Mouse (Mus musculus): ENCODE measurements at regions not wholly inside any gene's neighbourhood (a gene's known extent, or its start where the extent isn't known, plus 50 kb on each side); places are given as distances from the start of the nearest gene placed in this dataset.
"Not testable (repeated sequence)": the region's sequence is repeated elsewhere in the genome, so short reads cannot be mapped to it uniquely, and the experiment has no call there.

DNA sequence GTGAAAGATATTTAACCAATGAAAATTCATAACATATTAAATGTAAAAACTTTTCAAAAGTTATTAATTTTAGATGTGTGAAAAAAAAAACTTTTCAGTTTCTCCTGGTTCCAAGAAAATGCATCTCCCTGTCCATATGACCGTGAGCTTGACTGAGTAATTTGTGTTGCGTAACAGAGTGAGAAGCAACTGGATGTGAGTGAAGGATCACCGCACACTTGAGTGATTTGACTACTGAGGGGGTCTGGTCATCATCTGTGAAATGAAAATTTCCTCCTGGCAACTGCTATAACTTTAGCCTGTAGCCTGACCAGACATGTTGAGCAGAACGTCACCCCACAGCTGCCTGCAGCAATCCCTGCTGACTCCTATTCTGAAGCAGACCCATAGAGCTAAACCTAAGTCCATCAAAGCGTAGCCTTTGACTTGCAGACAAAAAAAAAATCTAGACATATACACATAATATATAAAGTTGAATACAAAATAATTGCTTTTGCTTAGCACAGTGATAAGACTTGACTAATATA is 461.2 kb downstream of the Brinp3 start:
- DNase-seq (ENCODE audit: low spot score): no peak

GRCm38 (mm10) chr1:146956347-146956746 is 461.8 kb downstream of the Brinp3 start:
- DNase-seq (ENCODE audit: low spot score): no peak

- DNase-seq (ENCODE audit: low spot score): no peak
These were observed 465.9 kb downstream of the Brinp3 start for GRCm38 (mm10) chr1:146960448-146960847.

DNA sequence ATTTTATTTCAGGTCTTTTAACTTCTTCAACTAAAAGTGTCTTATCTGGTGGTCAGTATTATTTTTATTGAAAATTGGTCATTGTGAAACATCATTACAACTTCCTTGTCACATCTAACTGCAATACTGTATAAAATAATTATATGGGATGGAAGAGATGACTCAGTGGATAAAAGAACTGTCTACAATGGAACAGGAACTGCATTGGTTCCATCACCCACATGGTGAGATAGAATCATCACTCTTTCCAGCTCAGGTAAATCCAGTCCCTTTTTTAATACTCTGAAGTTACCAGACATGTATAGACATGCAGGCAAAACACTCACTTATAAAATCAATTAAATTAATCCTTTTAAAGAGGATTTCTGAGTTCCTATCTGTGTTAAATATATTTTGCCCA is 473.0 kb downstream of the Brinp3 start:
- no peak for DNase-seq (ENCODE audit: low spot score)

- DNase-seq (ENCODE audit: low spot score): no peak
These were observed 473.4 kb downstream of the Brinp3 start for GRCm38 (mm10) chr1:146967993-146968392.

GRCm38 (mm10) chr1:146983433-146984186 is 489.1 kb downstream of the Brinp3 start:
- no peak for DNase-seq (ENCODE audit: low spot score)

- no peak for DNase-seq (ENCODE audit: low spot score)
These were observed 505.5 kb downstream of the Brinp3 start for GRCm38 (mm10) chr1:147000018-147000417.

GRCm38 (mm10) chr1:147047714-147048113 is 553.2 kb downstream of the Brinp3 start:
- no peak for DNase-seq (ENCODE audit: low spot score)

DNA sequence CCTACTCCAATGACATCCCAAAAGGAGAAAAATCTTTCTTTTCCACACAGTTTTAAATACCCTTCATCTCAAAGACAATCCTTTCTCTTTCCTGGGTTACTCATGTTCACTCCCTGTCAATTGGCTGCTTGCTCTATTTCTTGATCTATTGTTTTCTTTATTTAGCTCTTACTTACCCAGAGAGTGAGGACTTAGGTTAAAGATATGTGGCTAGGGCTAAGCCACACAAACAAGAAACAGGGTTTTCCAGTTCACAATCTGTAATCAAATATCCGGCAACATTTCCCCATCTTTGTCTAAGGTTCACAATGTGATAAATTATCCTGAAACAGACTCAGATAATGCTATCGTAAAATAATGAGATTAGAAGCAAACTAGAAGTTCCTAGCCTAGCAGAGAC is 563.9 kb downstream of the Brinp3 start:
- no peak for DNase-seq (ENCODE audit: low spot score)

- no peak for DNase-seq (ENCODE audit: low spot score)
These were observed 579.6 kb downstream of the Brinp3 start for GRCm38 (mm10) chr1:147074166-147074565.

GRCm38 (mm10) chr1:147084129-147084799 is 589.7 kb downstream of the Brinp3 start:
- DNase-seq (ENCODE audit: low spot score): no peak

DNA sequence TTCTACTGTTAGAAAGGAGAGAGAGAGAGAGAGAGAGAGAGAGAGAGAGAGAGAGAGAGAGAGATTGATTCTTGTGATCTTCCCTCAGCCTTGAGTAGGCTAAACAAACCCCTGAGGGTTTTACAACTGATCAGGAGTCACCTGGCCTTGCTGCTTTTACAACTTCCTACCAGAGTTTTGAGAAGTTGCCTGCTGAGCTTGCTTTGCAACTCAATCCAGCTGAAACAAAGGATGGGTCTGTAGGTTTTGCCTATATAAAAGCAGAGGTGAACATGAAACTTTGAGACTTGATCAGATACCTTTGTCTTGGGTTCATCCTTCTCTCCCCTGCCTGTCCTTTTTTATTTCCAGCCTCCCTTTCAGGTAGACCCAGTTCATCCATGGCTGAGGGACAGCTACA is 631.0 kb downstream of the Brinp3 start:
- no peak for DNase-seq (ENCODE audit: low spot score)

DNA sequence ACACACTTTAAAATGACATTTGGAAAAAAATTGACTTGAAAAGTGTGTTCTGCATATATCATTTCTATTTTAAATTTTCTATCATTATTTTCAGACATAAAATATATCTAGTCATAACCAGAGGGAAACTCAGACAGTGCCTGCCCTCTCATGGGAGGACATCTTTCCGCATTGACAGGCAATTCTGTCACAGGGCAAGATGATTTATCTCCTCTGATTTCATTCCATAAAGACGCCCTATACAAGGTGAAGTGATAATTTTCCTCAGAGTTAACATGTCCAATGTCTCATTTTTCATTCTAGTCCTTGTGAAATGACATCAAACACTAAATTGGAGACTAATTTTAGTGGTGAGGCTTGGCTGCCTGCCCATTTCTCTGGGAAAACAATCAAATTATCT is 643.6 kb downstream of the Brinp3 start:
- DNase-seq (ENCODE audit: low spot score): no peak

DNA sequence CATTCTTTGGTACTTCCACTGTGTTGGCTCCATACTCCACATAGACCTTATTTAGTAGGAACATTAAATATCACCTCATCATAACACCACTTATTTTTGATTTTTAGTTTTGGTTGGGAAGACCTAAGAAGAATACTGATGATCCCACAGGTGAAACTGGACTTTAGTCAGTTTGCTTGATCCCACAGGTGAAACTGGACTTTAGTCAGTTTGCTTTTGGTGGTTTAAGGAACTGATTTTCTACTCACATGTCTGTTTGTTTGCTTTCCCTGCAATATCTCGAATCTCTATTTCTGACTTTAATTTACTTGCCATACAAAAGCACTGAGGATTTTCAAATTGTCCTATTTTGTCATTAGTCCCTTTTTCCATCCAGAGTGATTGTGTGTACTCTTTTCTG is 680.8 kb downstream of the Brinp3 start:
- no peak for DNase-seq (ENCODE audit: low spot score)

DNA sequence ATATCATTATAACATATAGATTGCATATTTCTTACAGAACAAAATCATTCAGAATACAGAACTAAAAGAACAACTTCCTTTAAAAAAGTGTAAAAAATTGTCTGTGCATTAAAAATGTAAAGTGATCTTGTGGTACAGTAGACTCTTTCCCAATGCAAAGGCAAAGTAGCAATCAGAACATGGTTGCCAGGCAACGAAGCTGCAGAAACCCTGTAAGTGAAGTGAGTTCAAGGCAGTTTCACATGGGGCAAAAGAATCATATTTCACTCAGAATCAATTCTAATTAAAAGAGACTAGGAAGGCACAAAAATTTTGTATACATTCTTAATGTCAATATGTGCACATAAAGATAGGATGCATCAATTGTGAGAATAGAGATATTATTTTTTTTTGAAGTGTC is 692.2 kb downstream of the Brinp3 start:
- no peak for DNase-seq (ENCODE audit: low spot score)

- DNase-seq (ENCODE audit: low spot score): no peak
These were observed 692.9 kb downstream of the Brinp3 start for GRCm38 (mm10) chr1:147187251-147188025.

GRCm38 (mm10) chr1:147199959-147200358 is 705.4 kb downstream of the Brinp3 start:
- DNase-seq (ENCODE audit: low spot score): not testable (repeated sequence)

GRCm38 (mm10) chr1:147214890-147215289 is 720.3 kb downstream of the Brinp3 start:
- DNase-seq (ENCODE audit: low spot score): not testable (repeated sequence)

GRCm38 (mm10) chr1:147217965-147218364 is 723.4 kb downstream of the Brinp3 start:
- no peak for DNase-seq (ENCODE audit: low spot score)

- DNase-seq (ENCODE audit: low spot score): no peak
These were observed 724.9 kb downstream of the Brinp3 start for GRCm38 (mm10) chr1:147219438-147219837.

DNA sequence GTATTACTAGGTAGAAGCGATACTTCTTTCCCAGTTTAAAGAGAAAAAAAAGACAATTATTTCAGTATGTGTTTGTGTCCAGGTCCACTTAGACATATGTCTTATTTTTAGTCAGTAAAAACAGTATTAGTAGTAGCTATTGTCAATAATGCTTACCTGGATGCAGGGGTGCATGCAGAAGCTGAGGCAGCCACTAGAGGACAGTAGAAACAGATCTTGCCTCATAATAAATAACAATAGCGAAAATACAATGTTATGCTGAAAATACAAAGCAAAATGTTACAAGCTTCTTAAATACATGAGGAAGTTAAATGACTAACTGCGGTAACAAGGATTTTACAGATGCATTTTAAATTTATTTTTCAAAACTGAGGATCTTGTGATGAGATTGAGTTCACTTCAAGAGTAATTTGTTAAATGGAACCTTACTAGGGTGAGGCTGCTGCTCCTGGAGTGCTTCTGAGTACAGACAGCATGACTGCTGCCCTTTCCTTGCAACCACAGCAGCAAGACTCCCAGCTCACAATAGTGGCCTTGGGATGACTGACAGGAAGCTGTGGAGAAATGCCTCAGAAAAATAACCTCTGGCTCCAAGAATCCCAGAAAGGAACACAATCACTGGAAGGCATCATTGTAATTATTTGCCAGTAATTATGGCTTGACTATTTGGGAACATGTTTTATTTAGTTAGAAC is 728.8 kb downstream of the Brinp3 start:
- no peak for DNase-seq (ENCODE audit: low spot score)

DNA sequence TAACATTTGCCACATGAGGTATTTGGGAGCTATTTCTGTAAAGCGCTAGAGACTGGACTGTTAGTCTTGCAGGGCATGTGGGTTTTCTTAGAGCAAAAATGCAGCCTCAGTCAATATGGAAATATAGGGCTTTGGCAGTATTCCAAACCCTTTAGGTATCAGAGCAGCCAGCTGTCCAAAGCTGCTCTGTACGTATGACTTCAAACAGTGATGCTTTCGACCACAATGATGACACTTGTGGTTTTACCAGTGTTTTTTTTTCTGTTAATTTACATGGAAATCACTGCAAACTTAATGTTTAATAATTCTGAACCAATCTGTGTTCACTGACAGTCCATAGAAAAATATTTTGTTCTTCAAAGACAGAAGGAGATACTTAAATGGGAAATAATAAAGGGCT is 743.0 kb downstream of the Brinp3 start:
- no peak for DNase-seq (ENCODE audit: low spot score)

Measured in ovary, postnatal 36 days (tissue).